Mouse (Mus musculus): ENCODE results near the gene Gm11114.

DNA sequence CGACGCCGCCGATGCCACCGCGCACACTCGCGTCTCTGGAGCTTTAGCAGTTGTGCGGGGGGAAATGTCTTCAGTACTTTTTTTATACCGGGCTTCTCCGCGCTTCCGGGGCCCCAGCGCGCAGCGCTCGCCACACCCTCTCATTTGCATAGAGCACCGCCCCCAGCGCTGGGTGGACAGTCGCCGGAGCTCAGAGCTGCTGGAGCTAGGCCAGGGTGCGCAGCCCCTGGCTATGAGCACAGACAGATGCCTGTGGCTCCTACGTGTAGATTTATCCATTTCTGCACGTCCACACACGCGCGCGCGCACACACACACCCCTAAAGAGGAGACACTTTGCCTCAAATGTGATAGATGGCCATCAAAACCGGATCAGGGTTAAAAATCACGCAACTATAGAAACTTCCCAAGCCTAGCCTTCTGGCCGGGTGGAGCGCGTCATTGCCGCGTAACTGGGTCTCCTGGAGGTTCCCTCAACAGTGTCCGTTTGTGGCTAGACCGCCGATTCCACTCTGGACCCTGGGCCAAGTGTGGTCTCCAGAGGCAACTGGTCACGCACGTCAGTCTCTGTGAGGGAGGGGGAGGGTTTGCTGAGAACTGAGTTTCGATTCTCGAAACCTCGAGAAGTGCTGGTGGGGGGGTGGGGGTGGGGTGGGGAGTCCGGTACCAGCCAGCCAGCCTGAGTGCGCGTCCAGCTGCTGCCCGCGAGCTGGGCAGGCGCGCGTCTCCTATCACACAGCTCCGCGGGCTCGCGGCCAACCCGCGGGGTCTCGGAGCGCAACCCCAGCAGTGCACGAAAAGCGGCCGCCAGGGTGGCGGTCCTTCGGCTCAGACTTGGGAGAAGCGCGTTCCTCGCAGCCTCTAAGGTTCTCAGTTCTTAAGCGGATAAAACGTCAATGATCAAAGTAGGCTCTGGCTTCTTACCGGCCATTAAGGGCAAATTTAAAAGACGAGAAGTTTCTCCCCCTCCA lies 15.0 kb downstream of the Gm11114 start, which contains the start of gene Tent5a:
- TF ChIP-seq POLR2A (IDR thresholded peaks at IDR 0.05; ENCODE audit: borderline replicate concordance, control insufficient read depth, low read depth, low read length) (peak; percentile 91), CTCF (IDR thresholded peaks at IDR 0.05; ENCODE audit: control insufficient read depth, insufficient read depth, low read length) (no peak)

Data from bone marrow, adult 2 months (tissue).